11 mouse cellular contexts compared by ENCODE assay signal in genomic region chr5:112286984-112287641, GRCm38 (mm10). TPM values are rescaled to one million over a fixed set of nuclear protein-coding genes. Genes with fewer than 3 reads are reported as not detected.
A peak's percentile ranks its signal among the peaks of the same experiment; 100 is the strongest.
DNase-seq lines count a peak whose midpoint lies in the region; ATAC-seq lines count a peak whose summit lies in the region.
"Had no signal": no experiment of that assay in that cellular context is flagged by ENCODE, and none has a peak within 500 bp of the region (broad histone marks: within the 10 kb centered on the region; RNA-seq: fewer than 3 reads in every experiment).

No protein-coding gene starts in this region.

- DNase-seq in spleen, adult 18-20 months: peak; percentile 58 to 60
- no peak for DNase-seq in spleen, postnatal 14 days (ENCODE audit: low spot score in 2 of 2)
- DNase-seq in right cerebral cortex, adult 18-20 months: no peak
- no peak for DNase-seq in gastrocnemius, adult 8-10 months (ENCODE audit: low spot score in 2 of 2)
- DNase-seq in right cerebral cortex, postnatal 10 days (ENCODE audit: low spot score in 2 of 2): no peak
- DNase-seq: cerebellum, postnatal 14 days had no signal

- peak; percentile 36 for ATAC-seq in common myeloid progenitor, adult 5-6 weeks (replicated peaks; ENCODE audit: low read depth, poor library complexity, severe bottlenecking)
- ATAC-seq in megakaryocyte, adult 5-6 weeks (ENCODE audit: poor library complexity, severe bottlenecking): peak; percentile 83
- ATAC-seq: forebrain, embryonic 13.5 days; hindbrain, embryonic 16.5 days; midbrain, embryonic 15.5 days had no signal

RNA-seq across cellular contexts. Expression of gene Tpst2, which starts 10.6 kb away (rescaled TPM):
- 23.7 and 32.0 TPM in 2 replicates for total RNA-seq in common myeloid progenitor, adult 5-6 weeks (2017)
- total RNA-seq in megakaryocyte, adult 5-6 weeks (2015): 52.1 and 57.5 TPM in 2 replicates
- total RNA-seq in megakaryocyte, adult 5-6 weeks (2017): 69.2 and 77.0 TPM in 2 replicates
- total RNA-seq in gastrocnemius, adult 8-10 months (2022): 10 to 100 TPM; 13.4 to 17.6 (median 16.0) TPM

RNA-seq across cellular contexts. Expression of gene Crybb1, which starts 31.5 kb away (rescaled TPM):
- not detected in 2 replicates for total RNA-seq in common myeloid progenitor, adult 5-6 weeks (2017)
- total RNA-seq in megakaryocyte, adult 5-6 weeks (2015): 2.4 and 4.2 TPM in 2 replicates
- total RNA-seq in megakaryocyte, adult 5-6 weeks (2017): 1.2 and 2.3 TPM in 2 replicates
- total RNA-seq in gastrocnemius, adult 8-10 months (2022): 1 to 10 TPM; 1.2 to 2.7 (median 2.2) TPM

RNA-seq across cellular contexts. Expression of gene Cryba4, which starts 34.8 kb away (rescaled TPM):
- total RNA-seq in common myeloid progenitor, adult 5-6 weeks (2017): not detected in 2 replicates
- 5.2 and 8.4 TPM in 2 replicates for total RNA-seq in megakaryocyte, adult 5-6 weeks (2015)
- total RNA-seq in megakaryocyte, adult 5-6 weeks (2017): 3.3 and 3.7 TPM in 2 replicates
- under 1 TPM in 2 of 4 experiments, not detected in 2; 0.40 to 0.58 TPM for total RNA-seq in gastrocnemius, adult 8-10 months (2022)

RNA-seq across cellular contexts. Expression of gene Tfip11, which starts 39.0 kb away (rescaled TPM):
- total RNA-seq in common myeloid progenitor, adult 5-6 weeks (2017): 18.6 and 23.8 TPM in 2 replicates
- total RNA-seq in megakaryocyte, adult 5-6 weeks (2015): 11.3 and 11.7 TPM in 2 replicates
- 11.6 and 14.5 TPM in 2 replicates for total RNA-seq in megakaryocyte, adult 5-6 weeks (2017)
- total RNA-seq in gastrocnemius, adult 8-10 months (2022): 10 to 100 TPM; 11.9 to 14.7 (median 14.2) TPM

RNA-seq across cellular contexts. Expression of gene Srrd, which starts 55.7 kb away (rescaled TPM):
- total RNA-seq in common myeloid progenitor, adult 5-6 weeks (2017): 10.3 and 20.0 TPM in 2 replicates
- 31.2 and 35.1 TPM in 2 replicates for total RNA-seq in megakaryocyte, adult 5-6 weeks (2015)
- total RNA-seq in megakaryocyte, adult 5-6 weeks (2017): 20.7 and 21.7 TPM in 2 replicates
- 1 to 10 TPM; 3.8 to 7.2 (median 5.1) TPM for total RNA-seq in gastrocnemius, adult 8-10 months (2022)

Comparison
In these comparisons a context has a peak if more than half of its experiments do, and no peak if none do; other contexts are left out.
1. DNase-seq: peak in spleen, adult 18-20 months (2 of 2); none in spleen, postnatal 14 days (0 of 2), right cerebral cortex, adult 18-20 months (single experiment), gastrocnemius, adult 8-10 months (0 of 2) and right cerebral cortex, postnatal 10 days (0 of 2).